Mouse (Mus musculus): ENCODE results near the gene Hjurp.

Hjurp gene

DNA sequence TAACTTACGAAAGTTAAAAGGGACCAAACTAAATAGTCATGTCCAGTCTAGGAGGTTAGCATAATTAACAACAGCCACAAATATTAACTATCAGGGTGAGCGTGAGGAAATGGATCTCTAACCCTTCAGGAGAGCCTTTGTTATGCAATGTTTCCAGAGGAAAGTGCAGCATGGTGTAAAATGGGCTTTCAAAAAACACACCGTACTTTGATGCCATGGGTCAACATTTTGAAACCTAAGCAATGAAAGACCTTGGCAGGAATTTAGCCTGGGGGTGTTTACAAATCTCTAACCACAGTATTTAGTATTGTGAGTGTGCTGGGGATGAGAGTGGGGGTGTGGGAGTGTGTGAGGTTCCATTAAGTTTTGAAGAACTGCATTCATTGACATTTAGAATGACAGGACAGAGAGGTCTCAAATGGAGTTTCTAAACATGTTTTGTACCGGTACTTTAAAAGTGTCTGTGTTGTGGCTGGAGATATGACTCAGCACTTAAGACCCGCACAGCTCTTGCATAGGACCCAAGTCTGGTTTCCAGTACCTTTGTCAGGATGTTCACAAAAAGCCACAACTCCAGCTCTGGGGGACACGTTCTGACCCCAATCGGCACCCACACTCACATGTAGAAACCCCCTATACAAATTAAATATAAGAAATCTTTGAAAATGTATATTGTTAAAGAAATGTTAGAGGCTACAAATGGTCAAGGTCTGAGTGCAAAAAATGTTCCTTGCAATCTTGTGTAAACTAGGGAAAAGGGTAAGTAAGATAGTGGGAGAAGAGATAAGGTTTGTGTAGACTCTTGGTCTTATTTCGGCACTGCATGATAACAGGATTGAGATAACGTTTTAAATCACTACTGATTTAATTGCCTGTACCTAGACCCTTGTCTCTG lies 1.9 kb upstream of the Hjurp start:
- DNase-seq, result no peak

DNA sequence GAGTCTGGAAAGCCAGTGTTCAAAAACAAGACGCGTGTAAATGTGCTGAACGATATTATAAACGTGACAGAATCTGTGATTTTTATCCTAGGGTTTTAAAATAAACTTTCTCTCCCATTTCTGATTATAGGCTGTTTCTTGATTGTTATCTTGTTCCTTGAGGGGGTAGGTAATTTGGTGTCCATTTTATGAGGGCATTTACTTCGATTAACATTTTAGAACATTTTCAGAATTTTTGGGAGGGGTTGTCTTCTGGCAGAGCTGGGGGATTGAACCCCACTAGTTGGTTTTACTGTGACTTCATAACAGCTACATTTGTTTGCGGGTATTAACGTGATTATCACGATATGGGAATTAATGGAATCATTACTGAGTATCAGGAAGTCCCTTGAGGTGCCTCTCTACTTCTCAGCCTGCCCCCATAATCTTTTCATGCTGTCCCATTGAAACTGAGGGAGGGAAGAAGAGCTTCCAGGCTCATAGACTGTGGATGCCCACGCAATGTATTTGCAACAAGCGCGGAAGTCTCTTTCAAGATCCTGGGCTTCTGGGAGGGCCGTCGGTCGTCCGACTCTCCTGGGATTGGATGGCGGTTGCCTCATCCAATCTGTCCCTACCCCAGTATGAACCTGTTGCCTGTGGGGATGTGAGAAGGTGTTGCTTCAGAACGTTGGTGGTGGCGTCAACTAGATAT lies 532 bp upstream of the Hjurp start:
- DNase-seq, result peak; percentile 25

DNA sequence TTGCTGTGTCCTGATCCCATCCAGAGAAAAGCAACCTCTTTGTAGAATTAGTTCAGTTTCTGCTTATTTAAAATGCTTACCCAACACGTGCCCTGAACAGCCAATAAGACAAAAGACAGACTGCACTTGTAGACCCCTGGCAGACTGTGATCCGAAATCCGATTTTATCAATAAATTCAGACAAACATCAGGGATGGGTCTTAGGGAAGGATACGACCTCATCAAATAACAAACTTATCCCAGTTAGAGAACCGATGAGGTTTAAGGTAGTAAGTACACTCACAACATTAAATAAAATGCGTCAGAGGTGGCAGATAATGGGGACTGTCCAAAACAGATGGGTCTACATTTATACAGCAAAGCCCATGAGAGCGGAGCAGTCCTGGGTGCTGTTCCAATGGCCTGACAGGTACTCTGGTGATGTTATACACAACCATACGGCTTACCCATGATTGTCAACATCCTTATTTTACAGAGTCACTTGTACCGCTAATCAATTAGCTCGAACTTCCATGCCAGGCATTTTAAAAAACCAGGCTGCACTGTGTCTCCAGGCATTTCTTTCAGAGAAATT lies 822 bp downstream of the Hjurp start:
- no peak for DNase-seq

DNA sequence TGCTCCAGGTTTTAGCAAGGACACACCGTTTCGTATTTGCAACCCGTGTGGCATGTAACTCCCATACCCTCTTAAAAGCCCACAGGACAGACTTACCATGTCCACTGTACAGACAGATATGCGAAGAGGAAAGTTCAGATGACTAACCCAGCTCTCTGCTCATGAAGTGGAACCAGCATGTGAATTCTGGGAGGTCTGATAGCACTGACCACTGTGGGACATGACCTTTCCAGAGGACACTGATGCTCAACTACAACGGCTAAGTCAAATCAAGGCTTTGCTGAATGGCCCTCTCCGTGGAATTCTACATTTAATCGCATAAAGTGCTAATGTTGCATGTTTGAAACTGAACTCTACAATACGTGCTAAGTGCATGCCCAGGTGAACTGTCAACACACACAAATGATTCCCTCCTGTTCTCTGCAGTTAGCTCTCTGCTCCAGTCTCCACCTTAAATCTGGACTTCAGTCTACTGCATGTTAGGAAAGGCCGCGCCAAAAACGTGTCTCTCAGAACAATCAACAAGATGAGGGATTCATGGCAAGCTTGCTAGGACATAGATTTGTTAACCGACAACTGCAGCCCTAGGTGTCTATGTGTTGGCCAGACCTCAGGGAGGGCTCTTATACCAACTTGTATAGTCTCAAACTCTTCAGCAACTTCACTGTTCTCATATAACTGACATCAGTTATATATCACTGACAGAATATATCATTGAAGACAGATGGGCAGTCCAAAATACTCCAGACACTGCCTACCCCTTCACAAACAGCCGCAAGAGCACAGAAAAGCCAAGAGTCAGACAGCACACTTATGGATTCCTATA lies 1.5 kb downstream of the Hjurp start:
- no peak for DNase-seq

DNA sequence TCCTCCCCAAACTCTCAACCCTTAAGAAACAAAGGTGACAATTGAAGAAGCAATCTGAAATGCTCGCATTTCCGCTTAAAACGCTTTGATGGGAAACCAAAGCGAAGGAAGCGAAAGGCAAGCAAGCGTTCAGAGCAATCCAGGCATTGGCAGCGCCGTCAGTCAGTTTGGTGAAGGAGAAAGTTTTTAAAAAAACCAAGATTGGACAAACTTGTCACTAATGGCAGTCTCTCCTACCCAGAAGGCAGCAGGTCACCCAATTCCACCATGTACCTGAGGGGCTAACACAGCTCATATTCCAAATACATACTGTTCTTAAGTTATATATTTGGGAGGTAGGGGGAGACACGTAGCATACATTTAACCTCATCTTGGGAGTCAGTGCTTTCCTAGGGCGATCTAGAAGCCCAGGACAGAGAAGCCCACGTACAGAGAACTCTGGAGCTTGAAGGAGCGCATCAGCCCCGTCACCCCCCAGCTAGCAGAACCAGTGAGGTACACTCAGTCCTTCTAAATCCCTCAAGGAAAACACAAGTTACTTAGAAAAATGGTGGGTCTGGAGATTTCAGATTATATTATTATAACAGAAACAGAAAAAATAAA lies 2.3 kb downstream of the Hjurp start:
- DNase-seq, result no peak

DNA sequence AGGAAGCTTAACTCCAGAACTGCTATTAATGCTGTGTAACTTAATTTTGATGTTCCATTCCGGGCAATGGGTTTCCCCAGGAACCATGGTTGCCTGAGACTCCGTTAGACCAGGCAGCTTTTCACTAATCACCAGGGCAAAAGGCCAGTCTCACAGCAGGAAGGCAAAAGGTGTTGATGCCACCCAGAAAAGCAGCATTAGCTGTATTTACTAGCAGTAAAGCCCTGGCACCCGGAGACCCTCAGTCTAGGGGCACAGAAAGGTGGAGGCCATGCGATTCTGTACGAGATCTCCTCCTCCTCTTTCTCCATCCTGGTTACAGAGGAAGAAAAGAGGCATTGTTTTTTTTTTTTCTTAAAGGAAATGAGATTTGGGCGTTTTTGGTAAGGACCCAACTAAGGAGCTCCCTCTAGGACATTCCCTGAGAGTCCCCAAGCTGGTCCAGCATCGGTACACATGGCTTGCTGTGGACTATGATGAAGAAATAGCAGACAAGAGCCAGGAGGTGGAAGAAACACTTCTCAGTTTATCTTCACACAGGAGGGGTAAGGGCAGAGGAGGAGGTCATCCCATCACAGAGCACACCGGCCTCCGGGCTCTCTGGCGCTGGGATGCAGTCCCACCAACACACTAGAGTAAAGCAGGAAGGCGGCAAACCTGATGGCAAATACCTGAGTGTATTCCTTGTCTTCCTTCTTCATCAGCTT lies 2.9 kb downstream of the Hjurp start:
- no peak for DNase-seq

DNA sequence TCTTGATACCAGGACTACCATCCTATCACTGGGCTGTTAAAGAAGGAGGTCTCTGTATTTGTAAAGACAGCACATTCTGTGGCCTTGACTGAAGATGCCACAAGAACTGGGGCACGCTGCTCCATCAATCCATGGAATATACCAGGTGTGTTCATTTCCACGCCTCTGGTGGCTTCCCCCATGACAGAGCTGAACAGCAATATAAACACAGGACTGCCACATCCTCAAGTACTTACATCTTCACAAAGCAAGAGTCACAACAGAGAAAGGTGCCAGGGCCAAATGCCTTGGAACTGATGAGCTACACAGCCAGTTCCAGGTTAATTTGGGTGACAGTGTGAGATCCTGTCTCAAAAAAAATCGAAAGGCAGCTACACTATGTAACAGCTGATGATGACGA lies 3.6 kb downstream of the Hjurp start:
- no peak for DNase-seq

DNA sequence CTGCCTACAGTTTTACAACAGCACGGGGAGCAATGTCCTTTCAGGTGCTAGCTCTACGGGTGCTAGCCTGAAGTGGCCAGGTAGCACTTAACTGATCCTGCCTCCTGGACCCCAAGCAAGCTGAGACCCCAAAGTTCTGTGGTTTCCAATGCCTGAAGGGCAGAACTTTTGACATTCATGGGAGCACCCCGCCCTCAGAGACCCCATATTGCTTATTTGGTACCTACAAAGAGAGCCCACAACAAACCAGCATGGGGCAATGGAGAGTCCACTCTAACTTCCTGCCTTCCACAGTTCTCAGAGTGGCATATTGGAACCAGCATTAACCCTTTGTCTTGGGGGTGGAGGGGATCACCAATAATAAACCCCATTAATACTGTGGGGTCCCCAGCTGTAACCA lies 4.1 kb downstream of the Hjurp start:
- DNase-seq, result no peak

DNA sequence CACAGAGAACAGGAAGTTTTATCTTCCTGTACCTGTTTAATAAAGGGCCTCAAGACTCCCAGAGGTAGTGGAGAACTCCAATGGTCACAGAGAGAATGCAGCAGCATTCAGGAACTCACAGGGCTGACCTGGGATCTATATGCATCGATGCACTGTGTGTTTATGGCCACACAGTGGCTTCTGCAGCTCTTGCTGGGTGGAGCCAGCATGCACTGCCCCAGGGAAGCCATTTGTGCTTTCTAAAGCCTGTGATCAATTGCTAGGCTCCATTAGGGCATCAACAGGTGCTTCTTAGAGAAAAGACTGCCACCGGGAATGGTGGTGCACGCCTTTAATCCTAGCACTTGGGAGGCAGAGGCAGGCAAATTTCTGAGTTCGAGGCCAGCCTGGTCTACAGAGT lies 4.6 kb downstream of the Hjurp start:
- no peak for DNase-seq

DNA sequence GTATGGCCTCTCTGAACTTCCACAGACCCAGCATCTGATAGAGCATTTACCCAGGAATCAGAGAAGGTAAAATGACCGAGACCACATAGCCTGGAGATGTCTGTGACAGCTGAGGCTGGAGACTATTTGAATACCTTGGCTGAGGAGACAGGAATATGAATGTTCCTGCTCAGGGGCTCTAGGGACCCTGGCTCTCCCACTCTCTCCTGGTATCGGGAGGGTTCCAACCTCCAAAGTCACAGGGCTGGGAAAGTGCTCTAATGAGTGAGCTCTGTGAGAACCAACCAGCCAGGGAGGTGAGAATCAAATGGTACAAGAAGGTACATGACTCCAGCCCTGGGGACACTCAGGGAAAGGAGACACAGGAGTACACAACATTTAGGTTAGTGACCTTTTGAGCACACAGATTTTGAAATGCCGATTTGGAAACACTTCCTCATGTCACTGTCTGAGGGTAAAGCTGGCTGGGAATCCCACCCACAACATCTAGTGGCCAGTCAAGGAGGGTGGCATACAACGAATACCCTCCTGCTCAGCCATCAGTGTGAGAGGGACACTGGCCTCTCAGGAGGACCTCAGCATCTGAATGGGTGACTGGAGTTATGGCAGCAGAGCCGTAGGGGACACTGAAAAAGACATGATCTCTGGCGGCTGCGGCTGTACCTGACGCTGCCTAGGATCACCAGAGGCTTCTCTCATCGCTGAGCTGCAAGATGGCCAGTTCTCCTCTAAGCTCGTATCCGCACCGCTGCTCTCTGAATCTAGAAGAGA lies 7.7 kb downstream of the Hjurp start:
- DNase-seq, result no peak

DNA sequence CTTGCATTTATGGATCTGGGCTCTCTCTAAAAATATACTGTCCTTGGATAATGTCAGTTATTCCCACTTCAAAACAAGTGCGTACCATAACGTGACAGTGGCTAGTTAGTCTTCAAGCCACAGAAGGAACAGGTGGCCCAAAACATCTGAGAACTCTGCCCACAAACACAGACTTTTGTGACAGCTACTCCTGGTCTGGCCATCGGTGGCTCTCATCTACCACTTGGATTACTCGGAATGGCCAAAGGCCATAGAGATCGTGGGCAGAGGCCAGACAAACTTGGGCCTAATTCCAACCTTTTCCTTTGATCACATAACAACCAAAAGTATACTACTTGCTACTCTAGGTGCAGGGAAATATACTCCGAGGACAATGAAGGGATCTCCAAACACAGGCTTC lies 9.4 kb downstream of the Hjurp start:
- DNase-seq, result no peak

DNA sequence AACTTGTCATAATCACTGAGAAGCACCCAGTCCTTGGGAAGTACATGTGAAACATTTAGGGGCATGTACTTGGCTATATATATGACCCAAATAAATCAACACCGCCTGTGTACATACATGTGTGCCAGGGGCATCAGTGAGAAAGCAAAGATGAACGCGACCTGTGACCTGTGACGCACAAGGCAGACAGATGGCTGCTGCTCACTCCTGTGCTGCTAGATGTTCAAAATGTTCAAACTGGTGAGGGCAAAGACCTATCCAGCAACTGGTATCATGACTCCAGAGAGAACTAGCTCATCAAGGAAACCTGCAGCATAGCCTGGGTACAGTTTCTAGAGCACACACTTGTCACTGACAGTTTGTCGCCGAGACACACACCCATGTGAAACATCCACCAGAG lies 9.9 kb downstream of the Hjurp start:
- no peak for DNase-seq

DNA sequence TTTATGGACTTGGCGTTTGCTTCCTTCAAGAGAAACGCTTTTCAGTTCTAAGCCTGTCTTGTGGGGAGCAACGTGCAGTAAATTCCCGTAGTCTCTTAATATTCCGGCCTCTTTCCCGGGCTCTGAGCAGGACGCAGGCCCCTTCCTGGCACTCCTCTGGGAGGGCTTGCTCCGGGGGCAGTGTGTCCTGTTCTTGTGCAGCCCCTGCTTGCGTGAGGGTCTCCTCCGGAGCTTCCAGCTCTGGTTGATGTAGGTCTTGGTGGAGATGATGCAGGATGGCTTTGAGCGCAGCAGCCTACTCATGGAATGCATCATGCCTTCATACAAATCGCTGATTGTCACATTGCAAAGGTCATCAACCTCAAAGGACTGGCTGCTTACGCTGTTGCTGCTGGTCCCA lies 11.3 kb downstream of the Hjurp start:
- no peak for DNase-seq

DNA sequence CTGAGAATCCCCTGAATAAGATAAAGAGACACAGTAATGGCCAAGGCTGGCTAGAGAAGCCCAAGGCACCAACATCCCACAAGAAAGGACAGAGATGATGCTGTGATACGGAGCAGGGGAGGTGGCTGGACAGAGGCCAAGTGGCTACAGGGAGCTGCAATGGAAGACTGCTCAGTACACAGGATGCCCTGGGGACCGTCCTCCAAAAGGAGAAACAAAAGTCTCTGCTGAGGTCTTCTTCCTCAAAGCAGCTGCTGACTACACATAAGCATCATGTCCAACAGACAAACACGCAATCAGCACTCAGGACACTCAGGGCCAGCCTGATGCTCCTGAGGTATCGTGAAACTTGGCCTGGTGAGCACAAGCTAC lies 12.6 kb downstream of the Hjurp start:
- no peak for DNase-seq

DNA sequence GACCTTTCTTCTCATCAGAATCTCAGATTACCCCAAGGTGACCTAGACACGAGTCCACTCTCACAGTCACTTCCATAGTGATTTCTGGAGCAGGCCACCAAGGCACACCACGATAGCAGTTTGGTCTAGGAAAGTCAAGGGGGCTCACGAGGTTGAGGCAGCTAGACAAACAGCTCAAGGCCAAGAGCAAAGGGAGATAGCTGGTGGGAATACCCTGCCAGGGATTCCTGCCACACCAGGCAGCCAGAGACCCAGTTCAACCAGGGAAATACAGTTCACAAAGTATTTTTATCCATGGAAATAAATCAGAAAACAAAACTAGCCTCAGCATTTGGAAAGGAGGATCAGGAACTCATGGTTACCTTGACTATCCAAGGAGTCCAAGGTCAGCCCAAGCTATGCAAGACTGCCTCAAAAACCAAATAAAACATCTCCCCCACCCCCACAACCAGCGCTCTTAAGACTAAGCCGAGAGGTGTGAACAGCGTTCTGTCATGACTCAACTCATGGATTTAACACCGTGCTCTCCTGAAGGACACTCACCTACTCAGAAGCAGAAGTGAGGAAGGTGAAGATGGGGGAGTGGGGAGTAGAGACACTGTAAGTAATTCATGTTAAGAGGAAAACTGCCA lies 13.1 kb downstream of the Hjurp start:
- DNase-seq, result no peak

DNA sequence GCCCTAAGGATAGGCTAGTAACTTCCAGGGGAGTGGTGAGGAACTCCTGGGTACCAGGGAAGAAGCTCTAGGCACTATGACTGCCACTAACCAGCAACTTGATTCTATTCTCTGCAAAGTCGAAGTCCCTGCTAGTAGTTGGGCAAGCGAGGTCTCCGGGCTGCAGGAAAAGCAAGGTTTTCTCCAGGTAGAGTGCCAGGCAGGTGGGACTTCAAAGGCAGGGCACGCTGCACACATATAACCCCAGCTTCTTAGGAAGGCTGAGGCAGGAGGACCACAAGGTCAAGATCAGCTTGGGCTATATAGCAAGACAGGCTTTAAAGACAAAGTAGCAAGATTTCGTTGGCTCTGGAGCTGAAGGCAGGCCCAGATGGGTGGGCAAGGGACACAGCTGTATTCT lies 13.7 kb downstream of the Hjurp start:
- DNase-seq, result no peak

DNA sequence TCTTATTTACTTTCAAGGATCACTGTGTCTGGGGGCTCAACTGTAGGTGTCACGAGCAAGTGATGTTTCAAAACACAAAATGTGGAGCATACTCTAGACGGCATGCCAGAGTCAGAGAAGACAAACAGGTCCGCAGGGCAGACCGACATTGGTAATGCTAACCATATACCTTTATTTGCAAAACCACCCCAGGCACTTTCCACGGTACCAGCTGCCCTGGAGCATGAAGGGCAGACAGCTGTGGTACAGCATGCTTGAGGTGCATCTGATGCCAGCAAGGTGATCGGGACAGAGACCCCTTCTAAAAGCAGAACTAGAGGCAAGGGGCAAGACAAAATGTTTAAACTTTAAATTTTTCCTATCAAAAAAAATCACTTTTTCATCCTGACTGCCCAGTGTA lies 14.5 kb downstream of the Hjurp start:
- DNase-seq, result no peak

DNA sequence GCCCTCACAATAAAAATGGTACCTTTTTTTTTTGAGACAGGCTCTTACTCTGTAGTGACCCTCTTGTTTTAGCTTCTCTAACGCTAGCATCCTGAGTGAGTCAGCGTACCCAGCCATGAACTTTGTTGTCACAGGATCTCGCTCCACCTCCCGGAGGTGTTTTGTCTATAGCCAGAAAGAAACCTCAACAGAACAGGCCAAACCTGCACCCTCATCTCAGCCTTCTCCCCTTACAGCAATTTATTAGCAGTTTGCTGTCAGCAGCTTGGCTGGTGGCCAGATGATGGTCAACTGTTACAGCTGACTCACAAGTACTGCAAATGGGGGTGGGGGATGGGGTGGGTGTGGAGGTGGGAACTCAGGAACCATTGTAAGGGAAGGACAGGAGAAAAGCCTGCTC lies 15.2 kb downstream of the Hjurp start:
- DNase-seq, result no peak

DNA sequence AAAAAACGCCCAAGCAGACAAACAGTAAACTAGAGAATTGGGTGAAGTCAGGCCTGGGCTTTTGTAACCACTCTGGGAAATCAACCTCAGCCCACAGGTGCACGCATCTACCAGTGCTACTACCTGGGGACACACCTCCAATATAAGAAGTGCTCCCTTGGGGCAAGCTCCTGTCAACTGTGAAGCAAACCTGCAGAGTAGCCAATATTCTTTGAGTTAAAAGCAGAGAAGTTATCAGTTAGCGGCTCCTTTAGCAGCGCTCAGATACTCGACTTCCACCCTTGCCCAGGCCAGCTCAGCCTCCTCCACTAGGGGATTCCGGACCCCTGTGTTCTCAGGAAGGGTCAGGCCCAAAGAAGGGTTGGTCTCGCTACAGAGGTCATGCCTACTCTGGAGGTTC lies 15.7 kb downstream of the Hjurp start:
- DNase-seq, result no peak

DNA sequence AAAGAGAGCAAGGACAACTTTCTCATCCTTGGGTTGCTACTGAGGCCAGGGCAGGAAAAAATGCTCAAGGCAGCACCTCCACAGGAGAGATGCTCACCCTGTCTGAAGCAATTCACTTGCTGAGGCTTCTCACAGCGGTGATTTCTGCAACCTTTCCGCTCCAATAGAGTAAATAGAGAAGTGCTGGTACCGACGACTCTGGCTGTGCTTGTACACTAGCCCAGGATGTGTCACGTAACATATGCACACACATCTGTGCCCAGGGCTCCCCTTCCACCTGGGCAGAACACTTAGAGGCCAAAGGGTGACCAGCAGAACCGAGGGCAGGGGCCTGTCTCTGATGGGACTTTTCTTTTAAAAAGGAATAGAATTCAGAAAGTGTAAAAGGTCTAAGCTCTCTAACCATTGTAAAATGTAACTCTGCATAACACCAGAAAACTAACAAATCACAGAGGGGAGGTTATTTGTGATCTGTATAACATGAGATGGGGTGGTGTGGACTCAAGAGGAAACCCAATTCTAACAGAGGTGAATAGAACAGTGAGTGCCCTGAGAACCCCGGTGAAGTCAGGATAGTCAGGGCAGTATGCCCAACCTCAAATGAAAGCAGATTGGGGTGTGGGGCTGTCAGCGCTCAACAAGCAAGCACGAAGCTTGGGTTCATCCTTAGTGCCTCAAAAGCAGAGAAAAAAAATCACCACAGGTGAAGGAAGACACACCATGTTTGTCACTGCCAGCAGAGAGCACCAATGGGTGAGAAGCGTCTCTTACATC lies 16.6 kb downstream of the Hjurp start:
- no peak for DNase-seq

All from right cerebral cortex, postnatal 4 days (tissue).